Mouse (Mus musculus) G1E-ER4 (cell line): ENCODE results near the gene Rab2b. TPM values are rescaled to one million over a fixed set of nuclear protein-coding genes. Genes with fewer than 3 reads are reported as not detected.

Experiments
- GATA1 ChIP-seq: IDR thresholded peaks from one replicate; pipeline ENCODE4 v1.8.0; 2012; ENCODE audit warnings: low read length, inconsistent platforms
- polyA plus RNA-seq: library from polyadenylated mRNA; stranded (reverse); fragments of >175 nt; gene quantifications from 2 replicates; pipeline ENCODE4 v1.2.3, GENCODE M21; 2012

Rab2b gene
- polyA plus RNA-seq, 1 experiment = 0.48 TPM

GRCm38 (mm10) chr14:52295558-52296264 is 16.4 kb upstream of the Rab2b start:
- TF ChIP-seq GATA1 = no peak

DNA sequence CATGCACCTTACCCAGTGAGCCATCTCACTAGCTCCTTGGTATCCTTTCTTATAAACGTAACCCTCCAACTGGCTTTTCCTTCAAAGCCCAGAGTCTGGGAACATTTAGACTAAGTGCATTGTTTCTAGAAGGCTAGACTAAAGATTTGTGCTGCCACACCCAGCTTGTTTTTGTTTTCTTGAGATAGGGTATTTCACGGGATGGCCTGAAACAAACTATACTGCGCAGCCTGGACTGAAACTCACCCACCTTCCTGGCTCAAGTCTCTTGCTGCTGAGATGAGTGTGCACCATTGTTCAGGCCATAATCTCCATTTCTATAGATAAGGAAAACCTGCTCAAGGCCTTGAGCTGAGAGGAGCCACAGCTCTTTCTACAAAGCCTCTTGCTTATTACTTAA is 4.8 kb upstream of the Rab2b start:
- no peak for TF ChIP-seq GATA1

DNA sequence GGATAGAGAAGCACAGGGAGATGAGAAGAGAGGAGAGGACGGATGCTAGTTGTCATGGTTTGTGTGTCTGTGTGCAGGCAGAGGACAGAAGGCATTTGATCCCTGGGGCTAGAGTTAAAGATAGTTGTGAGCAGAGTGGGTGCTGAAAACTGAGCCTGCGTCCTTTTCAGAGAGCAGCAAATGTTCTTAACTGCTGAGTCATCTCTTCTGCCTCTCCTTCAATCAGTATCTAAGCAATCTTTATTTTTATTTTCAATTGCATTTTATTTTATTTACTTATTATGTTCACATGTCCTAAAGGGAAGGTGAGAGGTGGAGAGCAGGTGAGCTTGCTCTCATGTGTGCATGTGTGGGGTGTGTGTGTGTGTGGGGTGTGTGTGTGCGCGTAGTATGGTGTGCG is 4.3 kb upstream of the Rab2b start:
- no peak for TF ChIP-seq GATA1

DNA sequence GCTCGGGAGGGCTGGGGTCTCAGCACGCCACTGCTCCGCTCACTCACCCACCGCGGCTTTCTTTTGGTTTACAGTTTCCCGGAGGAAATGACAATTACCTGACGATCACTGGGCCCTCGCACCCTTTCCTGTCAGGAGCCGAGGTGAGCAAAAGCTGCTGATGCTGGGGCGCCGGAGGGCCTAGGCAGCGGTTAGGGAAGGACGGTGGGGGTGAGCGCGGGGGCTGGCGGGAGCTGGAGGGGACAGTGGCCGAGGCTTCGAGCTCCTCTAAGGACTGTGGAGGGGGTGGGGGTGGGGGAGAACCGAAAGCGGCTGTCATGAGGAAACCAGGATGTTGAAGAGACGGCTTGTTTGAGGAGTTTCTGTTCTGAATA is 389 bp upstream of the Rab2b start:
- no peak for TF ChIP-seq GATA1

GRCm38 (mm10) chr14:52277210-52277609 is 2.1 kb downstream of the Rab2b start:
- no peak for TF ChIP-seq GATA1

DNA sequence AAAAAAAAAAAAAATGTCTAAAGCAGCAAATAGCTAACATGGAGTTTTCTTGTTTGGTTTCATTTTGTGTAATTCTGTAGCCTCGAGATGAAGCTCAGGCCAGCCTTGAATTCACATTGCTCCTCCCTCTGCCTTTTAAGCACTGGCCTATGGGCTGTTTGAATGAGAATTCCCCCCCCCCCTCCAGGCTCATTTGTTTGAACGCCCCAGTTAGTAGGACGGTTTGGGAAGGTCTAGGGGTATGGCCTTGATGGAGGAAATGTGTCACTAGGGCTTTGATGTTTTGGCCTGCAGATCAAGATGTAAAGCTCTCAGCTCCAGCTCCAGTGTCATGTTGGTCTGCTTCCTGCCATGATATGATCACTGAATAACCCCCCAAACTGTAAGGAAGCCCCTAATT is 6.6 kb downstream of the Rab2b start:
- TF ChIP-seq GATA1 = no peak

DNA sequence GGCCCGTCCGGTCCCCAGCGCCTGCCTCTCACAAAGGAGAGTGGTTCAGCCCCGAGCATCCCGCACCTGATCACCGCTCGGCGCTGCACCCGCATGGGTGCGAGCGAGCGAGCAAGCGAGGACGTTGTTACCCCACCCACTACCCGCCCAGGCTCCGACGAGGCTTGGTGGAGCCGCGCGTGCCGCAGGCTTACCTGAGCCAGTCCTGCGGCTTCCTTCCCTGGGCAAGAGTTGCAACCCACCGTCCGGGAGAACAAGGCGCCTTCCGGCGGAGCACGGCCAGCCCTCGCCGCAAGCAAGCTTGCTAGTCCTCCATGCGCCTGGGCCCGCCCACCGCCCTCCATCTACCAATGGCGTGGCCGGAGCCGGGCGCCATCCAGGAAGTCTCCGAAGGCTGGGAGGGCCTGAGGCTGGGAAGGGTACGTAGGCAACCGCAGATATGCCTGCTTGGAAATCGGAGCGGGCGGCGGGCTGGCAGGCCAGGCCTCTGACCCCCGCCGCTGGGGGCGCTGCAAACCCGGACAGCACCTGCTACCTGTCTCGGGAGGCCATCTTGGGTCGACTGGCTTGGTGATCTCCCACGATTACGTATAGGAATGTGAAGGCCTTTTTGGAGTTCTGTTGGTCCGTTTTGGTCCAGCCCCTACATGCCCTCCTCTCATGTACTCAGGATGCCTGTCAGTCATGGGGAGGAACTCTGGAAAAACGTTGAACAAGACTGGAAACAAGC is 21.7 kb downstream of the Rab2b start, which contains the start of gene Chd8:
TSS of gene Chd8 (minus strand) at position 297 of the 730 bp plus-strand sequence.
- no peak for TF ChIP-seq GATA1

GRCm38 (mm10) chr14:52256311-52257175 is 22.8 kb downstream of the Rab2b start:
- no peak for TF ChIP-seq GATA1

GRCm38 (mm10) chr14:52246129-52246528 is 33.2 kb downstream of the Rab2b start:
- no peak for TF ChIP-seq GATA1

DNA sequence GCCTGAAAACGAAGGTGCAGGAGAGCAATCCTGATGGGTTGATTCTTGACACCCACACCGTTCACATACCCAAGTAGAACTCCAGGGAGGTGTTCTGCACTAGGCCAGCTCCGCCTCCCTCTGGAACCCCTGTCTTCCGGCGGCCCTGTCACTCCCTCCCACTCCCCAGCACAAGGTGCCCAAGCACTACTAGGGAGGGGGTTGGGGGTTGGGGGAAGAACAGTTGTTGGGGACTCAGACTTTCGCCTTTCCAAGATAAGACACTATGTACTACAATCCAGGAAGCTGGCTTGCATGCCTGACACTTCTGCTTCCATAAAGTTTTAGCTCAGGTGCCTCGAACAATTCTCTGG is 34.7 kb downstream of the Rab2b start:
- TF ChIP-seq GATA1 = no peak

GRCm38 (mm10) chr14:52244041-52244689 is 35.2 kb downstream of the Rab2b start:
- TF ChIP-seq GATA1 = no peak

GRCm38 (mm10) chr14:52236216-52236615 is 43.1 kb downstream of the Rab2b start:
- peak; percentile 16 for TF ChIP-seq GATA1

DNA sequence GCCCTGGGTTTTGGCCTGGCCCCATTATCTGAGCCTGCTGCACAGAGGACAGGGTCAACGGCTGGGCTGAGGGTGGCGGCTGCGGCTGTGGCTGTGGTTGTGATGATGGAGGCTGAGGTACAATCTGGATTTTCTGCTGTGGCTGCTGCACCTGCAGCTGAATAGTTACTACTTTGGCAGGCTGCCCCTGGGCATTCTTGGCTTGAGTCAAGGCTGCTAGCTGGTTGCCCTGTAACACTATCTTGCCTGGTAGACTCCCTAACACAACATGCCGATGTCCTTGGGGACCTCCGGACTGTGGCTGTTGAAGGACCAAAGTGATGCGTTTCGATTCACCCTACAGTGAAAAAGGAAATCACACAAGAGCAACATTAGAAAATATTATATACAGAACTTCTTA is 44.2 kb downstream of the Rab2b start:
- TF ChIP-seq GATA1 = no peak

DNA sequence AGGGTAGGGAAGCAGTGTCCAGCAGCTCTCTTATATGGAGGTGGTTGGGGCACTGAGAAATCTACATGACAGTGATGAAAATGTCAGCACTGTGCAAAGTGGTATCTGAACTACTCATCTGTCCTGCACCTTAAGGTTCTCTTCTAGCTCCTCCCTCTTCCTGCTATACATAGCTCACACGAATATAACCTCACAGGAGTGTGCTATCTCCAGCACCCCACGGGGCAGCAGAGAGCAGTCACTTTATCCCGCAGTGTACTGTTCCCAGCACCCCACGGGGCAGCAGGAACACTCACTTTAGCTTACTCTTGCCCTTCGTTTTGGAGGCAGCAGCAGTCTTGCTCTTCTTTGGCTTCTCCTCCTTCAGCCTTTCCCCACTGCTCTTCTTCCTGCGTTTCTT is 47.1 kb downstream of the Rab2b start:
- TF ChIP-seq GATA1 = no peak

GRCm38 (mm10) chr14:52225972-52226371 is 53.4 kb downstream of the Rab2b start:
- TF ChIP-seq GATA1 = no peak

DNA sequence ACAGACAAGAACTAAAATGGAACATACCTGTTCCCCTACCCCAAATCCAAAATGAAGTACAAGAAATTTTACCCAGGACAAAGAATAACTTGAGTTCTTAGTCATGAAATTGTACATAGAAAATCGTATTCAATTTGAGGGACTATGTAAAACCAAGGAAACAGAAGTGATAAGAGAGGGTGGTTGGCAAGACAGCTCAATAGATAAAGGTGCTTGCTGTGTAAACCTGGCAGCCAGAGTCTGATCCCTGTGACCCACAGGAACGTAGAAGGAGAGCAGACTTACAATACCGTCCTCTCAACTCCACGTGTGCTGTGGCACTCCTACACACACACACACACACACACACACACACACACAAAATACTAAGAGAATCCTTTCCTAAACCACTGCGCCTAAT is 62.1 kb downstream of the Rab2b start:
- no peak for TF ChIP-seq GATA1

Other genes starting within 250 kb of the Rab2b start
- not detected in 2 replicates for gene Olfr221, start 237.1 kb downstream of the Rab2b start, polyA plus RNA-seq
- 13.3 and 19.0 TPM in 2 replicates for gene Hnrnpc, start 175.5 kb downstream of the Rab2b start, polyA plus RNA-seq
- 0.05 and 0.24 TPM in 2 replicates for gene Rpgrip1, start 168.8 kb downstream of the Rab2b start, polyA plus RNA-seq
- 28.6 and 37.7 TPM in 2 replicates for gene Supt16, start 82.1 kb downstream of the Rab2b start, polyA plus RNA-seq
- gene Chd8, start 21.8 kb downstream of the Rab2b start, polyA plus RNA-seq = 15.3 and 19.5 TPM in 2 replicates
- gene Tox4, start 399 bp downstream of the Rab2b start, polyA plus RNA-seq = 40.4 and 52.5 TPM in 2 replicates
- gene Mettl3, start 25.6 kb upstream of the Rab2b start, polyA plus RNA-seq = 10.4 and 13.1 TPM in 2 replicates
- gene Sall2, start 49.2 kb upstream of the Rab2b start, polyA plus RNA-seq = 13.7 and 15.2 TPM in 2 replicates
- not detected in 2 replicates for gene Olfr1513, start 76.9 kb upstream of the Rab2b start, polyA plus RNA-seq
- not detected in 2 replicates for gene Olfr1512, start 99.6 kb upstream of the Rab2b start, polyA plus RNA-seq
- gene Olfr1511, start 117.8 kb upstream of the Rab2b start, polyA plus RNA-seq = not detected in 2 replicates
- not detected in 2 replicates for gene Olfr1510, start 134.8 kb upstream of the Rab2b start, polyA plus RNA-seq
- not detected in 2 replicates for gene Olfr1509, start 163.4 kb upstream of the Rab2b start, polyA plus RNA-seq
- not detected in 2 replicates for gene Olfr1508, start 187.9 kb upstream of the Rab2b start, polyA plus RNA-seq
- gene Olfr1507, start 216.2 kb upstream of the Rab2b start, polyA plus RNA-seq = not detected in 2 replicates